Mouse (Mus musculus): Measurements from ENCODE around the gene Grem1.

Gene Grem1

DNA sequence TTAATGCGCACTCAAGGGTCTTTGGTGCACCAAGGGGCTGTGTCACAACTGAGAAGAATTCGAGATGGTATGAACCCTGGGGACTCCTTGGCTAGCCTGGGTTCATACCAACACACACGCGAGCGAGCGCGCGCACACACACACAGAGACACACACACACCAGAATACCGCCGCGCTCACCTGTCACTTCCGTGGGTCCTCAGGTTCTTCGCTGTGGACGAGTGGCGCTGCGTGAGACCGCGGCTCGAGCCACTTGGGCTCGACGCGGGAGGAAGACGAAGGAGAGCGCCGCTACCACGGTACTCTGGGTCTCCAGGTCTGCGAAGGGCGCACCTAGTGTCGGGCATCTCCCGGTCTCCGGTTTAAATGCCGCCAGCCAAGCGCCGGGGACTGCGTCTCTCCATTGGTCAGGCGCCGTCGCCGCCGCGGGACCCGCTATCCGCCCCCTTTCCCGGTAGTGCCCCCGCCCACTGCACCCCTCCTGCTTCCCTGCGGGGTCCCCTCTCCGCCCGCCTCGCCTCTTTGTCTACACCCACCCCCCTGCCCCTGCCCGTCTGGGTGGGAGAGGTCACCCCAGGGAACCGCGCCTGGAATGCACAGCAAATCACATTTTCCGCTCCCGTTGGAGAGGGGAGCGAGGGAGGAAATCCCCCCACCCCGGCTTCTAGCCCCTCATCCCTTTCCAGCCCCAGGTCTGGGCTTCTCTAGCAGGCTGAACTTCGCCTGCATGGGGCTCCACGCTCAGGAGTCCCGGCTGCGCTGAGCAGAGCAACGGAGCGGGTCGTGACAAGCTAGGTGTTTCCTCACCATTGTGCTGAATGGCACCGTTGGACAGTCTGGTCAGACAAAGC is at the start of gene Grem1:
Gene Grem1 (minus strand): TSS at position 336 of the 851 bp plus-strand sequence.
- peak in 1 of 2 experiments; percentile 19 for DNase-seq (ENCODE audit: low spot score in 2 of 2)

DNA sequence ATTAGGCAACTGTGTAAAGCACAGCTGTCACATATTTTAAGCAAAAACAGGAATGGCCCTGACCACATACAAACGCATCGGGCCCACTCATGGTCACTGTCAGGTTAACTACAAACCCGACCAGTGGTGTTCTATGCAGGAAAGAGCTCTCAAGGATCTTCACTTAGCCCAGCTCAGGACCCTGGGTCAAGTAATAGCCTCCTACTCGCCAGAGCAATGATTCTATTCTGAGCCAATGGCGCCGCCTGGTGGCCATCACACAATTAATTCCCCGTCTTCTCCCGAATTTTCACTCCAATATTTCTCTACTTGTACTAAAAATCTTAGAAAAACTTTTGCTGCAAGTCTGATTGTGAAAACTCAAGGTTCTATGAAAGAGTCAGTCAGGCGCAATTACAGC is 49.2 kb upstream of the Grem1 start:
- peak; percentile 46 to 78 for DNase-seq (ENCODE audit: low spot score in 2 of 2)

DNA sequence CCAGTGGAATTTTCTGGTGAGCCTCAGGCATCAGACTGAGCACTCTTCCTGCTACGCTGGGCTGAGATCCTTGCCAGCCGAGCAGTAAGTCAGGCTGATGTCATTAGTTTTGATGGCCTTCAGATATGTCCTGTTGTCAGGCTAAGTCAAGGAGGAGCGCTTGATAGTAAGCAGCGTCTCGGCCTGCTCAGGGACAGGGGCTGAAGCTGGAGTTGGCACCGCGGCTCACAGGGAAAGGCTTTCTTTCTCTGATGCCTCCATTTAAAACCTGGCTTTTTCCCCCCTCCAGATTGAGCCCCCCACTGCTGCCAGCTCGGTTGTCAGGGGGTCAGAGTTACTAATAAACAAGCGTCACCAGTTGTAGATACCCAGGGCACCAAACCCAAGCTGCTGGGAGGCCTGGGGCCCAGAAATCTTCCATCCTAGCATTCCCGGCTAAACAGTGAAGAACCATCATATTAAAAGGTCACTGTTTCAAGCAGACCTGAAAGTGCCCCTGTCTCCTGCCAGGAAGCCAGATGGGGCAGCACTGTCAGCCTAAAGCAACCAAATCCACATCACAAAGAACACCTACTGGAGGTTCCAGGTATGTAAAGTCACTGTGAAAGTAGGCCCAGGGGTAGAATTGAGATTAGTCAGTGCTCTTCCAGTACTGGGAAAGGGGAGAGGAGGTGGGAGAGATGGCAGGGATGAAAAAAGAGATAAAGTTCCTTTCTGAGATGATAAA is 48.6 kb upstream of the Grem1 start:
- no peak for DNase-seq (ENCODE audit: low spot score in 2 of 2)

DNA sequence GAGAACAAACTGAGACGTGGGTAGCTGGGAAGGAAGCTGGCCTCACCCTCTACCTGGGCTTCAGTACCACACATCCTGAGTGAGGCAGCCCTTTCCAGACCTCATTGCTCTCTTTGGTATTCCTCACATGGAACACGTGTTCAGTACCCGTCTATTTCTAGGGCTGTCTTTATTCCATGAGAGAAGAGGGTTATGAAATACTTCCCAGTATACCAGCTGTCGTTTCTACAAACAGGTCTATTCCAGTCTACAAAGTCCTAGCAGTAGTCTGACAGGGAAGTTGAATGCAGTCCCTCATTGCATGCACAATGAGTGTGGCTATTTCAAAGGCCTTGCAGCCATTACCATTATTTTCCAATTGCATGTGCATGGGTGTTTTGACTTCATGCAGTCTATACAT is 47.3 kb upstream of the Grem1 start:
- no peak for DNase-seq (ENCODE audit: low spot score in 2 of 2)

DNA sequence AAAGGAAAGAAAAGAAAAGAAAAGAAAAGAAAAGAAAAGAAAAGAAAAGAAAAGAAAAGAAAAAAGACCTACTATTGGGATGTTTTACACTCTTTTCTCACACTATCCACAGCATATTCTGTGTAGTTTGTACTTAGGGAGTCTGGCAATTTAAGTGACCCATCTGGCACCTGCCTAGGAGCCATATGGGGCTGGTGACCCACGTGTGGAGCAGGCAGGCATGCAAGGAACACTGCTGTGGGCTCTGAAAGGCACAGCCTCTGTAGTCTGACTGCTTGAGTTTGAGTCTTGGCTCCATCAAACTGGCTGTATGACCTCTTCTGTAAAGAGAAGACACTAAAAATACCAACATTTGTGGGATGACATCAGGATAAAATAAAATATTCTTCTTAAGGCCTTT is 45.3 kb upstream of the Grem1 start:
- DNase-seq (ENCODE audit: low spot score in 2 of 2) = no peak

DNA sequence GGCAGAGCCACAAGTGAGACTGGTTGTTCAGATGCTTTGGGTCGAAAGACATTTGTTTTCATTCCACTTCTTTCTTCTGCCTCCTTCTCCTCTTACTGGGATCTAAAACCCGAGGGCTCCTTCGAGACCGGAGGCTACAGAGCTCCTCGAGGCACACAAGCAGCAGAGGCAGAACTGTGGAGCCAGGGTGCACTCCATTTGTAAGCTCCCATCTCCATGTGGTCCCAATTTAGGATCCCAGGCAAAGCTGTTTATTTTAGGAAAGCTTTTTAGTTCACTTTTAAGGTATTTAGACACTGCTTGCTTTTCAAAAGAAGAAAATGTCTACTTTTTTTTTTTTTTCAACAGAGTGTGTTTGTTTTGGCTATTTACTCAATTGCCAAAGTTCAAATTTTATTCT is 42.4 kb upstream of the Grem1 start:
- no peak for DNase-seq (ENCODE audit: low spot score in 2 of 2)

DNA sequence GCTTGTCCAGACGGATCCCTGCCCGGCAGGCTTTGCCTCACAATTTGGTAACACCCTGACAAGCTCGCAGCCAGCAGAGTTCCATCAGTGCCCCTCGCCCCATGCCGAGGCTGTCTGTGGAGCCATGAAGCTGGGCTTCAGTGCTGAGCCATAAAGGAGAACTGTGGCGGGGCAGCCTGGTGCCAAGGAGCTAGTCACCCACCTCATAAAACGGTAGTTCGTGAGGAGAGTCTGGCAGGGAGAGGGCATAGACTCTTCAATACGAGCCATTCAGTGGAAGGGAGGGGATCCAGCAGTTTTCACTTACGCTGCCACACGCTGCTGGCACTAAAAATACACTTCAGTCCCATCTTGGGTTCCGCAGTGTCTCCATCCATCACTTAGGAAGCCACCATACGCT is 40.2 kb upstream of the Grem1 start:
- no peak for DNase-seq (ENCODE audit: low spot score in 2 of 2)

DNA sequence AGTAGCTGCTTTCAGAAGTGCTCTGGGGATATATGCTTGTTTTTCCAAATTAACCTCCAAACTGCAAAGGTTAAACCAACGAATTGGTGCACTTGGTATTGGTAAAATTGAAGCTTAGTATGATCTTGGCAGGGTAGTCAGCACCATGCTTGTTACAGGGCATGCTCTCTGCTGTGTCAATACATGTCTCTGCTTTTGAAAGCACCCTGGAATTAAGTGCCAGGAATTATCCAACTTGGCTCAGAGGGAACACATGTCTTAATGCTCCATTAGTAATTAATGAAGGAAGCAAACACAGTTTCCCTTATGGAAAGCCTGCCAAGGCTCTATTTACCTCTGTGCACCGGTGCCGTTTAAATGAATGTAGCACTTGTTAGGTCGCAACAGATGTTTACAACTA is 36.7 kb upstream of the Grem1 start:
- no peak for DNase-seq (ENCODE audit: low spot score in 2 of 2)

DNA sequence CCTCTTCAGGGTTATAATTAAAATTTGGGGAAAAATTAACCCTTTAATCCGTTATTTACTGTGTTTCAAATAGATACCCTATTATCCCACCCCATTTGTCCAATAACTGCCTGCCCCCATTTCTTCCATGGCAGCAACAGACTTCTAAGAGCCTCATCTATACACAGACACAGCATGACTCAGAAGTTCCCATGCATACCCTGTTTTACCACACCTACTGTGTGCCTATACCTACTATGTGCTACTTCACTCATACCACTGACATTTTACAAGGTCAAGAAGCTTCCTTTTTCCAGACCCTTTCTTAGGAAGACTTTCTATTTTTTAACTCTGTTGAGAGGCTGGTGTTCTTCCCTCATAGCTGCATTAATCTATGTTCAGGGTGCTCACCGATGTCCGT is 35.1 kb upstream of the Grem1 start:
- no peak for DNase-seq (ENCODE audit: low spot score in 2 of 2)

DNA sequence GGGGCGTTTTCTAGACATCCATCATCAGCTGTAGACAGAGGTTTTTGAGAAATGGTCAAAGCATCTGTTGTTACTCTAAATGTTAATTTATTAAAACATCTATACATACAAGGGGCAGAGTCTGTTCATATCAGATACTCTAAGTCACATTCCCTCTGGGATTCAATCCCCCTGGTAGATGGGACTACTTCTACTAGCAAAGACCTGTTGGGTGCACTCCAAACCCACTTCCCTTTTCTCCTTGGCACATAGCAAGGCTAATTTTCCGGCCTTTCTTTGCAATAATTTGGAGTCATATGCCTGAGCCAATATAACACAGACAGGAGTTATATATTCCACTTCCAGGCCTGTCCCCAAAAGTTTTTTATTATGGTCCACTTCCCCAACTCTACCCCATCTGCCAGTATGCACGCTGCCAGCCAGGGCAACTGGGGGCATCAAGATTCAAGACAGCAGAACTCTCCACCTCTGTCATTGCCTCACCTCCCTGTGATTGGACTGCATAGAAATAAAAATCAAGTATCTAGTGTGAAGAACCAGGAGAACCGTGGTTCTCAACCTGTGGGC is 30.5 kb upstream of the Grem1 start:
- no peak for DNase-seq (ENCODE audit: low spot score in 2 of 2)

DNA sequence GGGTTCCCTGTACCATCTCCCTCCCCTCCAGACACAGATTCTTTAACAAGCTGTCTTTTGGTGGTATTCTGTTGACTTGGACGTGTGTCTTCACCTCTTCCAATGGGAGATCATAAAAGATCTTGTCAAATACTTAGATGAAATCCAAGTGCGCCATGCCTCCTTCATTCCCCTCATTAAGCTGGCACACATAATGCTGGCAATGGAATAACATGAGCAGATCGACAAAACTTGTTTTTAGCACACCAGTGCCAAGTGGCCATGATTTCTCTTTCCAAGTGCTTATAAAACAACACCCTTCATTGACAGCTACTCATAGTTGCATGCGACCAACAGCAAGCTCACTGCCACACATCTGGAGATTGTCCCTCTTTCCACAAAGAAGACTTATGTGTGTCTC is 29.4 kb upstream of the Grem1 start:
- DNase-seq (ENCODE audit: low spot score in 2 of 2) = no peak

DNA sequence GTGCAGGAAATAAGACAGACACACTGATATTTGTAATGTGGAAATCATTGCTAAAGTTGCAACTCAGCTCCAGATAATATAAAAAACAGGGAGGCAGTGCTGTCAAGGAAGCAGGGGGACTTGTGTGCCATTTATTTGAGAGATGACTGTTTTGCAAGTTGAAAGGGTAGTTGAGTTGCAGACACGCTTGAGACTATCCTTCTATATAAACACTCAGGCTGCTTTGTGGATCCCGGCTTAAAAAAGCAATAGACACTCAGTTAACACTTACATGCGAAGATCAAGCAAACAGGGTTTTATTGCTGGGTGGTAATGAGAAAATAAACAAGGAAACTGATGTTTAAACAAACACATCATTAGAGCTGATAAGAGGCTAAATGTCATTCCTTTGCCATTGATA is 26.4 kb upstream of the Grem1 start:
- DNase-seq (ENCODE audit: low spot score in 2 of 2) = no peak

DNA sequence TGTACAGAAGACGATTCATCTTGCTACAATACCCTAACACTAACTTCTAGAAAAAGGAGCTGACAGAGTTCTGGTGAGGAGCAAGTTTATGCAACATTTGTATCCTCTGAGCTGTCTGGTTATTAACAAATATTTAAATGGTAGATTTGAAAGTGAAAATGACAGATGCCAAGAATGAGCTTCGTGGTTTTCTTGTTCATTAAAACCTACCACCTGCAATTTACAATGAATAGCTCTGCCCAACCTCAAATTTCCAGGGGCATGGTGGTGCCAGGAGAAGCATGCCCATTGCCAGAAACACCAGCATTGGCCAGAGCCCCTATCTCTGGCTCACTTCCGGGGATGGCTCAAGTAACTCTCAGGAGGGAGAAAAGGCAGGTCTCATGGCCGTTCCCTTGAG is 23.1 kb upstream of the Grem1 start:
- DNase-seq (ENCODE audit: low spot score in 2 of 2) = no peak

DNA sequence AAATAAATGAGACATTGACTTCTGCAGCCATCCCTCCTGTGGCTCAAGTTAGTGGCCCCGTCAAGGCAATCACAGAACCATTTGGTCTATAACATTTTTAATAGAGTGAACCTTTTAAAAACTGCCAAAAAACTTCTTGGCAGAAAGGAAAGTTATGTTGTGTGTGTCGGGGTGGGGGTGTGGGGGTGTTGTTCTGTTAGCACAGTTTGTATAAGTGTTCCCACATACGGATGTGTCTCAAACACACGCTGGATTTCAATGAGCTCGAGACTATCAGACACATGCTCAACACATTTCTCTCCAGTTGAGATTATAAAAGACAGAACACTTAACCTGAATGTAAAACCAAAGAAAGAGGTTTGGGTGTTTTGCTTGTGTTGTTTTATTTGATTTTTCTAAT is 22.7 kb upstream of the Grem1 start:
- no peak for DNase-seq (ENCODE audit: low spot score in 2 of 2)

DNA sequence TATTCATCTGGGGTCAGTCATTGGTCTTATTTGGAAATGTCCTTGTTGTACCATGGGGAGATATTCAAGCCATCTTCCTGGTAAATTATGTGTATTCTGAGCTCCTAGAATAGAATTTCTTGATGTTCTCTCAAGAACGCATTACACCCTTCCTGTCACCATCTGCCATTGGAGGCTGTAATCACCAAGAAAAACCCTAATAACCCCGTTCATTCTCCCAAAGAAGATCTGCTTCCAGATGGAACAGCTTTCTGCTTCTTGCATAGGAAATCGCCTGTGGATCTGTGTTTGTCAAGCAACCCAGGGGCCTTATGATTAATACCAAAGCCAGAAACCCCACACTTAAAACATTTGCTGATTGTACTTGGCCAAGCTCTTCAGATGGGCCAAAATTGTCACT is 20.9 kb upstream of the Grem1 start:
- DNase-seq (ENCODE audit: low spot score in 2 of 2) = no peak

DNA sequence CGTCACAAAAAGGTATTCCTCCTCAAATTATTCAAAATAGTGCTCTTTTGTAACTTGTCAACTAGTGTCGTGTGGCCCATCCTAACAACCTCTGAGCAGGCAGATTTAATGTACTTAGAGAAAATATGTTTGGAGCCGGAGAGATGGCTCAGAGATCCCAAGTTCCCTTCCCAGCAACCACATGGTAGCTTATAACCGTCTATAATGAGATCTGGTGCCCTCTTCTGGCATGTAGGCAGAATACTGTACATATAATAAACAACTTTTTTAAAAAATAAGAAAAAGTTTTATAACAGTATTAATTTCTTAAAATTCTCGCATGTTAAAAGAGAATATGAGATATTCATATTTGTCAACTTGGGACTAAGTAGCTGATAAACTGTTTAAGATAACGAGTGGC is 19.6 kb upstream of the Grem1 start:
- DNase-seq (ENCODE audit: low spot score in 2 of 2) = no peak

DNA sequence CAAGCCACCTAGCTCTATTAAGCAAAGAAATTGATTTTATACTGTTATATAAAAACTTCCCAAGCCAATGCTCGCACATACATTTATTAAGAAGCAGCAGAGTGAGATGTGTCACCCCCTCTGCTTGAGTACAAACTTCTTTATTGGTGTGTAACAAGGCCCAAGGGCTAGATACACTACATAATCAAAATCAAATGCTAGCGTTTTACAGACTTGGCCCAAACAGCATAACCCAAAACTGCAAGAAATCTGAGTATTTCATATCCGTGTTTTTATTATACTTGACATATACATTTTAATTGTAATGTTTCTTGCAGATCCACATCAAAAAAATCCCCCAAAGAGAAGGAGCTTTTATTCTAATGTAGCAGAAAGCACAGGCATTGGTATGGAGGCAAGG is 17.9 kb upstream of the Grem1 start:
- no peak for DNase-seq (ENCODE audit: low spot score in 2 of 2)

DNA sequence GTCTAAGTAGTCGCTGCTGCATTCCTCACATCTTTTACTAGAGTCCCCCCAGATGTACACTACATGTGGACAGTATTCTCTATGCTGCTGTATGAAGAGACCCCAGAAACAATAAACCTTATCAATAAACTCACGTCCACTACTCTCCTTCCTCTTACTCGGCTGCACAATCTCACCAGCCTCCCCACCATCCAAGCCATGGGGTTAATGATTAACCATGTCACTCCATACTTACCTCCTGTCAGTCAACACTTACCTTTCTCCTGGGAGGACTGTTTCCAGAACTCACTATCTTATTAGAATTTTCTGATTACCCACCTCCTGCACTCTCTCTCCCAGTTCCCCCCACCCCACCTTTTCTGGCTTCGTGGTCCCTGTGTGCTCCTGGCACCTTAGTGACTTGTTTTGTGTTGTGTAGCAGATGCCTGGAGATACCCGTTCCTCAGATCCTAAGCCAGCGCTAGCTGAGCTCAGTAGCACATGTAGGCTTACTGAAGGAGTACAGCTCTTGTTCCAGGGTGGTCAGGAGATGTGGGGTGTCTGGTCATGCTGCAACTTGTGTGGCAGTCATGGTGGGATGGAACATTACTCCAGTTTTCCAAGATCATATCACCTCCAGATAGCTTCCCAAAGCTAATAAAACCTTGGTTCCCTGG is 15.8 kb upstream of the Grem1 start:
- DNase-seq (ENCODE audit: low spot score in 2 of 2) = no peak

DNA sequence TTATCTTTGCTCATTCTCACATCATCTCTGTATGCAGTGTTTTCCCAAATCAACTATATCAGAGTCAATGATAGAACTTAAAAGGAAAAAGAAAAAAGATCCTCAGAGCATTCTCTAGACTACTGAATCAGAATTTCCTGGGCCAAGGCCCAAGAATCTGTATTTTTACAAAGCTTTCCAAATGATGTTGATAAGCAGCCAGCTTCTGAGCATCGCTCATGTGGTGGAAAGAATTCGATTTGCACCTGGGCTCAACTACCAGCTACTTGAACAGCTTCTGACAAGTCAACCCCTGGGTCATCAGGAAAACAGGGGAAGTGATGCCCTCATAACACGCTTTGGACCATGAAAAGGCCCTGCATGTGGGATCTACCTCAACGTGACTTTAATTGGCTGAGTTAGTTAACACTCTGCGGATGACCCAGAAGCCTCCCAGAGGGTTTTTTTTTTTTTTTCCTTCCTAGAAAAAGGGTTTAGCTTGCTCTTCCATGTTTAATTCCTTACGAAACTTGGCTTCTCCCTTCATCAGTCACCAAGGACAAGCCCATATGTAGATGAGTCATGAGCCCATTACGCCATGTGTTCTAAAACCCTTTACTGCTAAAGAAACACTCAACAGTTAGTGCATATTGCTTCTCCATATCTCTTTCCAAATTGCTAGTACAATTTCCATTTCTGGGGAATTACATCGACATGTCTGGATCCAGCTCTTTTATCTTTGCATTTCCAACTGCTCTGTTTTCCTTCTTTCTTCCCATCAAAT is 10.3 kb upstream of the Grem1 start:
- no peak for DNase-seq (ENCODE audit: low spot score in 2 of 2)

DNA sequence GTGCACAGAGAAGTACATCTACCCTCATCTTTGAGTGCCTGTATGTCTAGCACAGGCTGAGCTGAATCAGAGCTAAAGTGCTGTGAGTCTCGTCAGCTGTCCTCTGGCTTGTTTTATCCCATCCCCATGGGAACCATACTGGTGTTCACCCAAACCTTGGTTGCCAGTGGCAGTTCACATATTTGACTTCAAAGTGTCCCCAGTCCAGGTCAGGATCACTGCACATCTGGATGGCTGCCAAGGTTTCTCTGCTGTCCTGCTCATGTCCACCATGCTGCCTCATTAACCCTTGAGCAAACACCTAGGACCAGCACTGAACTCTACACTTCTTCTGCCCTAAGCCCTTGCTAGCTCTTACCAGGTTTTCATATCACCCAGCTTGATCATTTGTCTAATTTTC is 7.4 kb upstream of the Grem1 start:
- DNase-seq (ENCODE audit: low spot score in 2 of 2) = no peak

DNA sequence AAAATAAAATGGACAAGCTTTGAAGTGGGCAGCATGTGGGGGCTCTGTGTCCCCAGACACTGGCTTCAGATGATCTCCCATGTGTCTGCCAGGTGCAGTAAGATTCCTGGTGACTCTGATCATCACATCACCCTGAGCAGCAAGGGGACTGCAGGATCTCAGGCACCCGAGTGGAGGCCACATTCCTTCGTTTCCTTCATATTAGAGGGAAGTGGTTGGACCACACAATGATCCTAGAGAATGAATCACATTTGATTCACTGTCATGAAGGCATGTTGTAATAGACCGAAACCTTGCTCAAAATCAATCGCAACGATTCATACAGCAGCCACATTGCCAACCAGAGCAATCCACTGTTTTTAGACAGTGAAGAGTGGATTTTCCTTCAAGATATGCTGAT is 6.5 kb upstream of the Grem1 start:
- DNase-seq (ENCODE audit: low spot score in 2 of 2) = no peak

Measured in cerebellum, postnatal 4 days (tissue).